Mouse (Mus musculus) spleen, postnatal 36 days (tissue): ENCODE measurements around the gene Scaf4.

ENCODE experiments used
- DNase-seq, 2 experiments: peaks; one replicate each; pipeline ENCODE4 v3.0.0; 2022; ENCODE audit warnings: low spot score in 2 of 2, mixed read lengths in 1 of 2

Scaf4 gene

GRCm38 (mm10) chr16:90203226-90203962 is 80.9 kb downstream of the Scaf4 start:
- no peak for DNase-seq

GRCm38 (mm10) chr16:90202140-90202539 is 82.2 kb downstream of the Scaf4 start:
- DNase-seq: no peak

- no peak for DNase-seq
Measured at GRCm38 (mm10) chr16:90199174-90199573, 85.1 kb downstream of the Scaf4 start.

GRCm38 (mm10) chr16:90198626-90199025 is 85.7 kb downstream of the Scaf4 start:
- no peak for DNase-seq

- peak; percentile 70 to 77 for DNase-seq
Measured at GRCm38 (mm10) chr16:90197337-90197973, 86.8 kb downstream of the Scaf4 start.

- no peak for DNase-seq
Measured at GRCm38 (mm10) chr16:90196688-90197240, 87.5 kb downstream of the Scaf4 start.

- DNase-seq: no peak
Measured at GRCm38 (mm10) chr16:90193719-90194118, 90.6 kb downstream of the Scaf4 start.

GRCm38 (mm10) chr16:90191289-90191688 is 93.0 kb downstream of the Scaf4 start:
- no peak for DNase-seq

GRCm38 (mm10) chr16:90187453-90187852 is 96.8 kb downstream of the Scaf4 start:
- DNase-seq: peak in 1 of 2 experiments; percentile 15

- peak; percentile 54 to 65 for DNase-seq
Measured at GRCm38 (mm10) chr16:90185928-90186588, 98.2 kb downstream of the Scaf4 start.

- no peak for DNase-seq
Measured at GRCm38 (mm10) chr16:90184135-90184534, 100.2 kb downstream of the Scaf4 start.

- no peak for DNase-seq
Measured at GRCm38 (mm10) chr16:90181673-90182072, 102.6 kb downstream of the Scaf4 start.

GRCm38 (mm10) chr16:90180975-90181374 is 103.3 kb downstream of the Scaf4 start:
- no peak for DNase-seq

- DNase-seq: no peak
Measured at GRCm38 (mm10) chr16:90179892-90180291, 104.4 kb downstream of the Scaf4 start.

- no peak for DNase-seq
Measured at GRCm38 (mm10) chr16:90178404-90178803, 105.9 kb downstream of the Scaf4 start.

- DNase-seq: peak; percentile 56 to 69
Measured at GRCm38 (mm10) chr16:90177425-90177824, 106.9 kb downstream of the Scaf4 start.

GRCm38 (mm10) chr16:90176472-90176871 is 107.8 kb downstream of the Scaf4 start:
- DNase-seq: no peak
